Mouse (Mus musculus) mature B cell (primary cell): Measurements from ENCODE around the gene Ralgapb.
"Not testable (repeated sequence)": the region's sequence is repeated elsewhere in the genome, so short reads cannot be mapped to it uniquely, and the experiment has no call there.

Source experiments
- in situ Hi-C: fragments of 300-500 bp; cut with MboI; formaldehyde crosslinking; loops from 2 replicates; pipeline ENCODE4 v1.14.3; 2019

The Ralgapb gene

GRCm38 (mm10) chr2:158409595-158410021 is at the start of gene Ralgapb:
Ralgapb (plus strand) TSS chr2:158409848.
- in situ Hi-C loops = no loop called here

GRCm38 (mm10) chr2:158360873-158361677 is 48.6 kb upstream of the Ralgapb start:
- in situ Hi-C loops = no loop called here

GRCm38 (mm10) chr2:158361678-158362320 is 47.8 kb upstream of the Ralgapb start:
- in situ Hi-C loops = no loop called here

GRCm38 (mm10) chr2:158364175-158364574 is 45.5 kb upstream of the Ralgapb start:
- in situ Hi-C loops = no loop called here

GRCm38 (mm10) chr2:158365099-158365850 is 44.4 kb upstream of the Ralgapb start:
- in situ Hi-C loops = no loop called here

- in situ Hi-C loops = no loop called here
Measured at GRCm38 (mm10) chr2:158367654-158368053, 42.0 kb upstream of the Ralgapb start.

- in situ Hi-C loops = no loop called here
Measured at GRCm38 (mm10) chr2:158368313-158368712, 41.3 kb upstream of the Ralgapb start.

GRCm38 (mm10) chr2:158369474-158370172 is 40.0 kb upstream of the Ralgapb start:
- in situ Hi-C loops = no loop called here

GRCm38 (mm10) chr2:158370173-158370550 is 39.5 kb upstream of the Ralgapb start:
- in situ Hi-C loops = no loop called here

- in situ Hi-C loops = no loop called here
Measured at GRCm38 (mm10) chr2:158373061-158373460, 36.6 kb upstream of the Ralgapb start.

GRCm38 (mm10) chr2:158373516-158373915 is 36.1 kb upstream of the Ralgapb start:
- in situ Hi-C loops = no loop called here

- in situ Hi-C loops = no loop called here
Measured at GRCm38 (mm10) chr2:158375443-158376122, 34.1 kb upstream of the Ralgapb start, which contains the start of gene Snhg11. Snhg11 (plus strand) TSS chr2:158375638.

GRCm38 (mm10) chr2:158376123-158376687 is 33.4 kb upstream of the Ralgapb start:
- in situ Hi-C loops = no loop called here

- in situ Hi-C loops = no loop called here
Measured at GRCm38 (mm10) chr2:158376798-158377197, 32.9 kb upstream of the Ralgapb start.

- in situ Hi-C loops = no loop called here
Measured at GRCm38 (mm10) chr2:158377811-158378210, 31.8 kb upstream of the Ralgapb start.

- in situ Hi-C loops = no loop called here
Measured at GRCm38 (mm10) chr2:158379354-158380078, 30.1 kb upstream of the Ralgapb start.

GRCm38 (mm10) chr2:158386072-158386471 is 23.6 kb upstream of the Ralgapb start:
- in situ Hi-C loops = no loop called here

- in situ Hi-C loops = no loop called here
Measured at GRCm38 (mm10) chr2:158389421-158389820, 20.2 kb upstream of the Ralgapb start.

GRCm38 (mm10) chr2:158396369-158396768 is 13.3 kb upstream of the Ralgapb start:
- in situ Hi-C loops = no loop called here

- in situ Hi-C loops = not testable (repeated sequence)
Measured at GRCm38 (mm10) chr2:158397140-158397539, 12.5 kb upstream of the Ralgapb start.
